In the genomic region with DNA sequence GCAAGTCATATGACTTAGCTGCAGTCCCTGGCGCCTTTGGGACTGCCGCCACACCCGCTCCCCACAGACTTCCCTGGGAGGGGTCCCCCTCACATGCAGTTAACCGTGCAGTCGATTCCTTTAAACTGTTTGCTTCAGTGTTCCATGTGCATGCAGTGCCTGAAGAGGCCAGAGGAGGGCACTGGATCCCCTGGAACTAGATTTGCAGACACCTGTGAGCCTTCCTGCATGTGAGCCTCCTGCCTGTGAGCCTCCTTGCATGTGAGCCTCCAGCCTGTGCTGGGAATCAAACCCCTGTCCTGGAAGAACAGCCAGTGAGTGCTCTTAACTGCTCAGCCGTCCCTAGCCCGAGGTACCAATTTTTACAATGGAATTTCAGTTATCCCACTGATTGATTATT, we compare ENCODE assay signal across 10 mouse cellular contexts. TPM values are rescaled to one million over a fixed set of nuclear protein-coding genes. Genes with fewer than 3 reads are reported as not detected.
DNase-seq lines count a peak whose midpoint lies in the region; ATAC-seq and TF ChIP-seq lines count a peak whose summit lies in the region.
"Had no signal": no experiment of that assay in that cellular context is flagged by ENCODE, and none has a peak within 500 bp of the region (broad histone marks: within the 10 kb centered on the region; RNA-seq: fewer than 3 reads in every experiment).

No protein-coding gene starts in this region.

- peak; percentile 61 for TF ChIP-seq CTCF in Patski (IDR thresholded peaks at IDR 0.05)

- no peak for ATAC-seq in Patski
- ATAC-seq in megakaryocyte, adult 5-6 weeks (ENCODE audit: poor library complexity, severe bottlenecking) = peak; percentile 49; the same call in 1 of the 2 replicates

- no peaks in the 10 kb centered on the region for H3K27me3 ChIP-seq in Patski
- H3K27me3 ChIP-seq: embryonic facial prominence, embryonic 15.5 days; limb, embryonic 12.5 days had no signal

- DNase-seq in adrenal gland, adult 2 months = peak; percentile 17
- no peak for DNase-seq in adrenal gland, postnatal 4 days (ENCODE audit: low spot score in 2 of 2)
- DNase-seq in layer of hippocampus, postnatal 10 days (ENCODE audit: low spot score in 2 of 2) = peak; percentile 41 to 56
- no peak for DNase-seq in layer of hippocampus, postnatal 25 days (ENCODE audit: extremely low spot score in 1 of 2, low spot score in 1 of 2)
- no peak for DNase-seq in Patski (ENCODE audit: low read depth, low spot score)
- DNase-seq in left cerebral cortex, postnatal 10 days (ENCODE audit: extremely low spot score in 1 of 2, low spot score in 2 of 2) = no peak
- no peak for DNase-seq in right cerebral cortex, postnatal 4 days

- in situ Hi-C loops in Patski (cut with MboI; ENCODE audit: low pct_unique_long_range_greater_than_20kb) = no loop called here

- intact Hi-C loops in left cerebral cortex, postnatal 10 days (cut with DNase I) = no loop called here

- POLR2A ChIA-PET in Patski (lab: Charles Lee) = no interaction called here

- CTCF ChIA-PET in Patski (lab: Charles Lee) = no interaction called here

RNA-seq across cellular contexts. Expression of a gene that starts 8.7 kb away (rescaled TPM):
- total RNA-seq in adrenal gland, adult 2 months (2021) = not detected
- not detected in 2 replicates for polyA plus RNA-seq in adrenal gland, adult 2 months (2012; rRNA removed)
- total RNA-seq in adrenal gland, postnatal 4 days (2021) = not detected
- total RNA-seq in layer of hippocampus, postnatal 10 days (2021) = not detected
- under 1 TPM in 1 of 2 experiments, not detected in 1; 0.76 TPM for total RNA-seq in layer of hippocampus, postnatal 25 days (2021)
- not detected for polyA plus RNA-seq in Patski (2021)
- total RNA-seq in megakaryocyte, adult 5-6 weeks (2015) = not detected in 2 replicates
- not detected in 2 replicates for total RNA-seq in megakaryocyte, adult 5-6 weeks (2017)
- total RNA-seq in left cerebral cortex, postnatal 10 days (2021) = not detected
- polyA plus RNA-seq: limb, embryonic 12.5 days had no signal

RNA-seq across cellular contexts. Expression of a gene that starts 22.6 kb away (rescaled TPM):
- total RNA-seq in adrenal gland, adult 2 months (2021) = 10 to 100 TPM; 63.0 to 73.2 TPM
- 101 and 113 TPM in 2 replicates for polyA plus RNA-seq in adrenal gland, adult 2 months (2012; rRNA removed)
- total RNA-seq in adrenal gland, postnatal 4 days (2021) = 10 to 100 TPM; 53.2 to 54.8 TPM
- 10 to 100 TPM; 68.2 to 69.0 TPM for total RNA-seq in layer of hippocampus, postnatal 10 days (2021)
- 10 to 100 TPM; 74.8 to 77.0 TPM for total RNA-seq in layer of hippocampus, postnatal 25 days (2021)
- 52.3 TPM for polyA plus RNA-seq in Patski (2021)
- 17.9 and 22.9 TPM in 2 replicates for total RNA-seq in megakaryocyte, adult 5-6 weeks (2015)
- total RNA-seq in megakaryocyte, adult 5-6 weeks (2017) = 31.4 and 34.2 TPM in 2 replicates
- 10 to 100 TPM; 50.9 to 55.9 TPM for total RNA-seq in left cerebral cortex, postnatal 10 days (2021)

RNA-seq across cellular contexts. Expression of a gene that starts 44.8 kb away (rescaled TPM):
- 10 to 100 TPM; 30.4 to 30.6 TPM for total RNA-seq in adrenal gland, adult 2 months (2021)
- 10.9 and 13.1 TPM in 2 replicates for polyA plus RNA-seq in adrenal gland, adult 2 months (2012; rRNA removed)
- total RNA-seq in adrenal gland, postnatal 4 days (2021) = 10 to 100 TPM; 83.2 to 85.6 TPM
- total RNA-seq in layer of hippocampus, postnatal 10 days (2021) = 1,000 to 10,000 TPM; 1,050 to 1,141 TPM
- total RNA-seq in layer of hippocampus, postnatal 25 days (2021) = 1,000 to 10,000 TPM; 1,421 to 1,512 TPM
- not detected for polyA plus RNA-seq in Patski (2021)
- total RNA-seq in megakaryocyte, adult 5-6 weeks (2015) = not detected in 2 replicates
- not detected in 2 replicates for total RNA-seq in megakaryocyte, adult 5-6 weeks (2017)
- 1,000 to 10,000 TPM; 1,043 to 1,055 TPM for total RNA-seq in left cerebral cortex, postnatal 10 days (2021)

RNA-seq across cellular contexts. Expression of a gene that starts 47.0 kb away (rescaled TPM):
- total RNA-seq in adrenal gland, adult 2 months (2021) = 10 to 100 TPM; 67.2 to 69.0 TPM
- 18.2 and 19.2 TPM in 2 replicates for polyA plus RNA-seq in adrenal gland, adult 2 months (2012; rRNA removed)
- total RNA-seq in adrenal gland, postnatal 4 days (2021) = 10 to 100 TPM; 67.7 to 72.2 TPM
- total RNA-seq in layer of hippocampus, postnatal 10 days (2021) = 10 to 100 TPM; 33.5 to 34.2 TPM
- total RNA-seq in layer of hippocampus, postnatal 25 days (2021) = 10 to 100 TPM; 50.2 to 56.0 TPM
- polyA plus RNA-seq in Patski (2021) = 14.3 TPM
- total RNA-seq in megakaryocyte, adult 5-6 weeks (2015) = 81.4 and 90.7 TPM in 2 replicates
- 97.2 and 115 TPM in 2 replicates for total RNA-seq in megakaryocyte, adult 5-6 weeks (2017)
- 10 to 100 TPM; 27.6 to 29.4 TPM for total RNA-seq in left cerebral cortex, postnatal 10 days (2021)

Comparison
In these comparisons a context has a peak if more than half of its experiments do, and no peak if none do; other contexts are left out.
1. DNase-seq: peak in adrenal gland, adult 2 months (single experiment) and layer of hippocampus, postnatal 10 days (2 of 2); none in adrenal gland, postnatal 4 days (0 of 2), layer of hippocampus, postnatal 25 days (0 of 2), Patski (single experiment), left cerebral cortex, postnatal 10 days (0 of 2) and right cerebral cortex, postnatal 4 days (single experiment).
2. RNA of a gene that starts 44.8 kb away (total RNA-seq): 1,421 to 1,512 TPM in layer of hippocampus, postnatal 25 days, 1,050 to 1,141 TPM in layer of hippocampus, postnatal 10 days, 1,043 to 1,055 TPM in left cerebral cortex, postnatal 10 days, 83.2 to 85.6 TPM in adrenal gland, postnatal 4 days and 30.4 to 30.6 TPM in adrenal gland, adult 2 months; not detected in megakaryocyte, adult 5-6 weeks; every median in the first group is over 10 times any median in the second.